Mouse (Mus musculus): ENCODE measurements around the gene Gcnt7.

DNA sequence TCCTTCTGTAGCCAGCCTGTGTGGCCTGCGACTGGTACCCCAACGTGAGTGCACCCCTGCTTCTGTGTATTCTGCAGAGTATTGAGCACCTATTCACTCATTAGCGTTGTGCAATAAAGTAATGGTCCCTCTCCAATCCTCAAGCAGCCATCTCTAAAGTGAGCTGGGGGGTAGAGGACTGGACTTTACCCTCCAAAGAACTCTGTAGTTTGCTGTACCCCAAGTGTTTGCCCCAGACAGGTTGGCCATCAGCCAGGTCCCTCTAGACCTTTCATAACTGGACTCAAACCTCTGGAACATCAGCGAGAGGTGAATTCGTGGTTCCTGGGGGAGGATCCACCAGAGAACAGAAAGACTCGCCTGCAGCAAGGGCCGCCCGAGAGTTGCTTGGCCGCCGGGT, 5.9 kb downstream of the Gcnt7 start:
- no peak for TF ChIP-seq CTCF (conservative IDR thresholded peaks at IDR 0.05; ENCODE audit: low read length)
- TF ChIP-seq POU5F1 (IDR thresholded peaks at IDR 0.05; ENCODE audit: borderline replicate concordance, low read length): no peak
